Mouse (Mus musculus): Measurements from ENCODE around the gene Aifm2. TPM values are rescaled to one million over a fixed set of nuclear protein-coding genes. Genes with fewer than 3 reads are reported as not detected.

Gene Aifm2
- total and polyA plus RNA-seq, 3 experiments: 11.2 to 17.9 (median 12.4) TPM

DNA sequence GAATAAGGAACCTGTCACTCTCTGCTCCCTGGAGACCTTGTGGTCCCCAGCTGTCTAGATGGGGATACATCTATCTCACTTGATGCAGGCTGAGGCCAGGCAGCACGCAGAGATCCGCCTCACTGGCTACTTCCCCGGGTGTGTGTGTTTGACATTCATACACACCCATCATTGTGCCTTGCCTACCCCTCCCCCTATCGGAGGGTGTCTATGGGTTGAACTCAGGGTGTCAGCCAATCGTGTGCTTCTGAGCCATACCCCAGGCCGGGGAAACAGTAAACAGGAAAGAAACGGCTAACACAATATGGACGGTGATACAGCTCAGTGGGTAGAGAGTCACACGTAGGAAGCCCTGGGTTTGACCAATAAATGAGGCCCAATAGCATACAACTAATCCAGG, 35.0 kb downstream of the Aifm2 start:
- Histone ChIP-seq H3K79me2 (replicated peaks; ENCODE audit: control insufficient read depth, extremely low read depth, insufficient read depth, poor library complexity, severe bottlenecking) (no peaks in the 10 kb centered on the region), H3K36me3 (replicated peaks in 1 of 2; ENCODE audit: control insufficient read depth in 1 of 2, insufficient read depth in 1 of 2, low read length in 1 of 2) (no peaks in the 10 kb centered on the region), H3K27ac (ENCODE audit: insufficient read depth, low read depth) (no peak overlapping the region), H3K4me1 (ENCODE audit: control insufficient read depth in 1 of 2, insufficient read depth in 2 of 2) (peaks cover 6 to 15% of the 10 kb centered on the region in 2 experiments), H3K9ac (ENCODE audit: insufficient read depth, low read depth) (no peak overlapping the region), H3K4me2 (ENCODE audit: insufficient read depth, low read depth, poor library complexity, severe bottlenecking) (no peak overlapping the region), H3K27me3 (replicated peaks) (peaks cover 4% of the 10 kb centered on the region), H3K4me3 (replicated peaks in 1 of 3; ENCODE audit: low read depth in 2 of 3, low read length in 2 of 3, poor library complexity in 1 of 3) (no peak overlapping the region), H3K9me3 (replicated peaks; ENCODE audit: low read length) (peaks cover 4% of the 10 kb centered on the region)
- in situ Hi-C loops (cut with MboI; ENCODE audit: low pct_ligation_motif_present, low pct_unique_long_range_greater_than_20kb, low sequenced_read_pairs): no loop called here
- TF ChIP-seq ZNF384 (IDR thresholded peaks at IDR 0.05; ENCODE audit: low read depth, low read length): peak; percentile 53; the same call in 1 of the 2 replicates
- TF ChIP-seq RAD21 (IDR thresholded peaks at IDR 0.05; ENCODE audit: low read depth, low read length): no peak
- TF ChIP-seq ETS1 (conservative IDR thresholded peaks at IDR 0.05; ENCODE audit: low read depth, low read length): no peak
- no peak for TF ChIP-seq JUND (conservative IDR thresholded peaks at IDR 0.05; ENCODE audit: low read depth, low read length)
- dilution Hi-C loops (cut with MboI; ENCODE audit: extremely low pct_ligation_motif_present, extremely low pct_unique_long_range_greater_than_20kb, low sequenced_read_pairs): no loop called here
- peak; percentile 34 for DNase-seq (ENCODE audit: extremely low read depth)

DNA sequence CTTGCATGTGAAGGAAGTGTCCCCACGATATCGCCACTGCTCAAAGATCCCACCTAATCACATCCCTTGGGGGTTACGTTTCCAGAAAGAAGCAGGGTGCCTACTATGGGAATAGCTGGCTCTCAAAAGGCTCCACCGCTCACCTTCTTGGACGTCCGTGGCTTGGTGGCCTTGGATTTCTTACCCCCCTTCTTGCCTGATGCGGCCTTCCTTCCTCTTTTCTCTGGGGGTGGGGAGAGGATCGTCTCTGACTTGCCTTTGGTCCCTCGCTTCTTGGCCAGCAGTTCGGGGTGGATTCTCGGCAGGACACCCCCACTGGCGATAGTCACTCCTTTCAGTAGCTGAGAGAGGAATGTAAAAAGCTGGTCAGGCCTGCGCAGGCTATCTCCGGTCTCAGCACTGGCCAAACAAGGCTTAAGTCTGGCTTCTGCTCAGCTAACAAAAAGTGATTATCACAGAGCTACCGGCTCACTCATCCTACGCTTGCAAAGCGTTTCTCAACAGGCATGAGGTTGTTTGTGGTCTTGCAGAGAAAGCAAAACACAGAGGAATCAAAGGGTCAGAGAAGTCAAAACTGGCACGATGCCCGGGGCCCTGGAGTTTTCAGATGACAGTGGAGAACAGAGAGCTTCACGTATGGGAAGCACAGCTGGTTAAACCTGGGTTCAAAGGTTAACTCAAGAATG, 36.6 kb downstream of the Aifm2 start:
- no peak for DNase-seq (ENCODE audit: extremely low read depth)
- no peaks in the 10 kb centered on the region for H3K79me2 ChIP-seq (replicated peaks; ENCODE audit: control insufficient read depth, extremely low read depth, insufficient read depth, poor library complexity, severe bottlenecking)
- H3K4me3 ChIP-seq (replicated peaks in 1 of 3; ENCODE audit: low read depth in 2 of 3, low read length in 2 of 3, poor library complexity in 1 of 3): no peak overlapping the region
- TF ChIP-seq MXI1 (IDR thresholded peaks at IDR 0.05; ENCODE audit: low read depth, low read length) (no peak), USF1 (IDR thresholded peaks at IDR 0.05; ENCODE audit: low read depth, low read length) (no peak), ZMIZ1 (IDR thresholded peaks at IDR 0.05; ENCODE audit: low read depth, low read length) (no peak), RCOR1 (conservative IDR thresholded peaks at IDR 0.05; ENCODE audit: low read depth, low read length) (no peak), TBP (conservative IDR thresholded peaks at IDR 0.05; ENCODE audit: low read depth, low read length) (no peak), ZNF384 (IDR thresholded peaks at IDR 0.05; ENCODE audit: low read depth, low read length) (no peak), RAD21 (IDR thresholded peaks at IDR 0.05; ENCODE audit: low read depth, low read length) (no peak), UBTF (IDR thresholded peaks at IDR 0.05; ENCODE audit: low read depth, low read length) (no peak)
- H3K4me2 ChIP-seq (ENCODE audit: insufficient read depth, low read depth, poor library complexity, severe bottlenecking): no peak overlapping the region
- no peaks in the 10 kb centered on the region for H3K36me3 ChIP-seq (replicated peaks in 1 of 2; ENCODE audit: control insufficient read depth in 1 of 2, insufficient read depth in 1 of 2, low read length in 1 of 2)
- in situ Hi-C loops (cut with MboI; ENCODE audit: low pct_ligation_motif_present, low pct_unique_long_range_greater_than_20kb, low sequenced_read_pairs) (no loop called here), dilution Hi-C loops (cut with MboI; ENCODE audit: extremely low pct_ligation_motif_present, extremely low pct_unique_long_range_greater_than_20kb, low sequenced_read_pairs) (no loop called here)
- peaks cover 4% of the 10 kb centered on the region for H3K27me3 ChIP-seq (replicated peaks)
- H3K9ac ChIP-seq (ENCODE audit: insufficient read depth, low read depth): no peak overlapping the region
- H3K9me3 ChIP-seq (replicated peaks; ENCODE audit: low read length): no peaks in the 10 kb centered on the region
- H3K27ac ChIP-seq (ENCODE audit: insufficient read depth, low read depth): no peak overlapping the region
- H3K4me1 ChIP-seq (ENCODE audit: control insufficient read depth in 1 of 2, insufficient read depth in 2 of 2): peaks cover 6 to 15% of the 10 kb centered on the region in 2 experiments; a peak in 3 of 4 replicates

DNA sequence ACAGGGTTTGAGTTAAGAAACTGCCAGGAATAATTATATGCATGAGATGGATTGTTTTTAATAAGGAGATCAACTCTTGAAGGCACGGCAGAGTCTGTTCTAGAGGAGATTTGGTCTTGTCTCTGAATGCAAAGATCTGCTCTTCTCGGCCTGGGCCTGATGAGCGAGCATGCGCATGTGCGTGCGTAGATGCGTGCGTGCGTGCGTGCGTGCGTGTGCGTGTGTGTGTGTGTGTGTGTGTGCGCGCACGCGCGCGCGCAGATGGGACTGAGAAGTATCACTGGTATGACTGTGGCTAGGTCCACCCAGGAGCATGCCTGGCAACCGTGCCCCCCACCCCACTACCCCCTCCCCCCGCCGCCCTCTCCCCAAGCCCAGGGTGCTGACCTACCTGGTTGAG, 38.0 kb downstream of the Aifm2 start:
- peaks cover 6 to 15% of the 10 kb centered on the region in 2 experiments; a peak in 3 of 4 replicates for H3K4me1 ChIP-seq (ENCODE audit: control insufficient read depth in 1 of 2, insufficient read depth in 2 of 2)
- no peak overlapping the region for H3K4me3 ChIP-seq (replicated peaks in 1 of 3; ENCODE audit: low read depth in 2 of 3, low read length in 2 of 3, poor library complexity in 1 of 3)
- H3K9me3 ChIP-seq (replicated peaks; ENCODE audit: low read length): no peaks in the 10 kb centered on the region
- DNase-seq (ENCODE audit: extremely low read depth): no peak
- dilution Hi-C loops (cut with MboI; ENCODE audit: extremely low pct_ligation_motif_present, extremely low pct_unique_long_range_greater_than_20kb, low sequenced_read_pairs) (no loop called here), in situ Hi-C loops (cut with MboI; ENCODE audit: low pct_ligation_motif_present, low pct_unique_long_range_greater_than_20kb, low sequenced_read_pairs) (no loop called here)
- no peaks in the 10 kb centered on the region for H3K79me2 ChIP-seq (replicated peaks; ENCODE audit: control insufficient read depth, extremely low read depth, insufficient read depth, poor library complexity, severe bottlenecking)
- H3K27me3 ChIP-seq (replicated peaks): no peaks in the 10 kb centered on the region
- no peaks in the 10 kb centered on the region for H3K36me3 ChIP-seq (replicated peaks in 1 of 2; ENCODE audit: control insufficient read depth in 1 of 2, insufficient read depth in 1 of 2, low read length in 1 of 2)
- no peak overlapping the region for H3K9ac ChIP-seq (ENCODE audit: insufficient read depth, low read depth)
- no peak overlapping the region for H3K27ac ChIP-seq (ENCODE audit: insufficient read depth, low read depth)
- no peak for TF ChIP-seq MAZ (IDR thresholded peaks at IDR 0.05; ENCODE audit: low read depth, low read length)
- no peak for TF ChIP-seq JUND (conservative IDR thresholded peaks at IDR 0.05; ENCODE audit: low read depth, low read length)
- TF ChIP-seq ETS1 (conservative IDR thresholded peaks at IDR 0.05; ENCODE audit: low read depth, low read length): no peak
- TF ChIP-seq HCFC1 (IDR thresholded peaks at IDR 0.05; ENCODE audit: low read depth, low read length): no peak
- no peak for TF ChIP-seq RAD21 (IDR thresholded peaks at IDR 0.05; ENCODE audit: low read depth, low read length)
- TF ChIP-seq RCOR1 (conservative IDR thresholded peaks at IDR 0.05; ENCODE audit: low read depth, low read length): no peak
- no peak for TF ChIP-seq E2F4 (IDR thresholded peaks at IDR 0.05; ENCODE audit: insufficient replicate concordance, low read depth, low read length)
- no peak for TF ChIP-seq POLR2A (IDR thresholded peaks at IDR 0.05; ENCODE audit: low read depth, low read length)
- no peak for TF ChIP-seq EP300 (IDR thresholded peaks at IDR 0.05; ENCODE audit: low read length)
- no peak for TF ChIP-seq MEF2A (IDR thresholded peaks at IDR 0.05; ENCODE audit: borderline replicate concordance, low read depth, low read length)
- TF ChIP-seq JUN (IDR thresholded peaks at IDR 0.05; ENCODE audit: insufficient read depth, low read depth, low read length): no peak
- no peak for TF ChIP-seq ZC3H11A (IDR thresholded peaks at IDR 0.05; ENCODE audit: low read depth, low read length)
- no peak for TF ChIP-seq IRF4 (IDR thresholded peaks at IDR 0.05; ENCODE audit: low read depth, low read length)
- no peak for TF ChIP-seq TCF12 (IDR thresholded peaks at IDR 0.05; ENCODE audit: low read depth, low read length)
- no peak for TF ChIP-seq MXI1 (IDR thresholded peaks at IDR 0.05; ENCODE audit: low read depth, low read length)
- no peak overlapping the region for H3K4me2 ChIP-seq (ENCODE audit: insufficient read depth, low read depth, poor library complexity, severe bottlenecking)

All from CH12.LX (cell line).